Mouse (Mus musculus) olfactory bulb, adult 2 months (tissue): ENCODE measurements around the gene Sec1.

Source experiments
- CTCF ChIP-seq: fragments of 200-500 bp; IDR thresholded peaks from 2 replicates; pipeline ENCODE4 v1.5.1; 2012; ENCODE audit warnings: low read depth, mild to moderate bottlenecking, low read length, moderate library complexity; ENCODE audit not compliant: insufficient read depth
- POLR2A ChIP-seq: fragments of 200-500 bp; IDR thresholded peaks from 2 replicates; pipeline ENCODE4 v1.6.1; 2012; ENCODE audit warnings: mild to moderate bottlenecking, low read depth, low read length, moderate library complexity; ENCODE audit not compliant: insufficient read depth

- TF ChIP-seq CTCF: no peak
- no peak for TF ChIP-seq POLR2A
These were observed 27.0 kb upstream of the Sec1 start for GRCm38 (mm10) chr7:45721234-45721571.
